Mouse (Mus musculus) kidney, postnatal 10 days (tissue): ENCODE data around the gene Kcnc1.
A peak's percentile ranks its signal among the peaks of the same experiment; 100 is the strongest.

Source experiments
- DNase-seq: peaks from one replicate; pipeline ENCODE4 v3.0.0; 2021; ENCODE audit warnings: mixed read lengths

Kcnc1 gene

DNA sequence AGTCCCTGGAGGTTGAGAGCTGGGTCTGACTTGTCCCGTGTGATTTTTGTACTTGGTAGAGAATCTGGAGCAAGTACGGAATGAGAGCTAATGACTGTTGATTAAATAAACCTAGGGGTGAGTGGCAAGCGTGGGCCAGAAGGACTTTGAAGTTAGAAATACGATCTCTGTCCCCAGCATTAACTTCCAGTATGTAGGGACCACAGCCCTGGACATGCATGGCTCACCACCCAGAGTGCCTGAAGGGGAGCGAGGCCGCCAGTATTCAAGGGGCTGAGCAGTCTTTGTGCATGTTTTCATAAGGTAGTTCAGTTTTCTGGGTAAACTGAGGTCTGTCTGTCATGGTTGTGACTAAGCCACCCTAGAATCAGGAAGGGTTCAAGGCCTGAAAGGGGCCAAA is 726 bp upstream of the Kcnc1 start:
- DNase-seq, result no peak

DNA sequence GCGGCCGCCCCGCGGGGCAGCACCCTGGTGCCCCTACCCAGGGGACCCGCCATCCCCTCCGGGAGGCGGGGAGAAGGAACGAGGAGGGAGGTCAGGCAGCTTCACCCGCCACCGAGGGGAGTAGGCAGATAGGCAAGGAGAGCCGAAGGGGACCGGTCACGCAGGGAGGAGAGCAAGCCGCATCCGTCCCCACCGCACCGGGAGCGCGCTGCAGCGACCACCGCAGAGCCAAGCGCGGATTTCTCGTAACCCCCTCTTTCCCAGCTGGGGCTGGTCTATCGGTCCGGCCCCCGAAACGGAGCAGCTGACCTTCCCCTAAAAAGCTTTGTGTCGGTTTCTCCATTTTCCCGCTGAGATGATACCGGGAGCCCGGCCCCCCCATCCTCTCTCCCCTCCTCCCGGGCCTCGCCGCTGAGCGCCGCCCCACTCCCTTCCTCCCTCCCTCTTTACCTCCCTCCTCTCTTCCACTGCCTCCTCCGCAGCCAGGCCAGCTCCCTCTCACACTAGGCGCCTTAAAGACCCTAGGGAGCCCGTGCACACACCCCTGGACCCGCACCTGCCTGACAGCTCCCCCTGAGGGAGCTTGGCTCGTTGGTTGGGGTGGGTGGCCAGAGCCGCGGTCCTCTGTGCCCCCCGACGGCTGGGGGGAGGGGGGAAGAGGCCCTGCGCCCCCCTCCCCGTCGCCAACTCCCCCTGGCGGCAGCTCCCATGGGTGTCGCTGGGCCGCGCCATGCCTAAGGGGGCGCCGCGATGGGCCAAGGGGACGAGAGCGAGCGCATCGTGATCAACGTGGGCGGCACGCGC is 833 bp downstream of the Kcnc1 start:
- DNase-seq, result no peak

DNA sequence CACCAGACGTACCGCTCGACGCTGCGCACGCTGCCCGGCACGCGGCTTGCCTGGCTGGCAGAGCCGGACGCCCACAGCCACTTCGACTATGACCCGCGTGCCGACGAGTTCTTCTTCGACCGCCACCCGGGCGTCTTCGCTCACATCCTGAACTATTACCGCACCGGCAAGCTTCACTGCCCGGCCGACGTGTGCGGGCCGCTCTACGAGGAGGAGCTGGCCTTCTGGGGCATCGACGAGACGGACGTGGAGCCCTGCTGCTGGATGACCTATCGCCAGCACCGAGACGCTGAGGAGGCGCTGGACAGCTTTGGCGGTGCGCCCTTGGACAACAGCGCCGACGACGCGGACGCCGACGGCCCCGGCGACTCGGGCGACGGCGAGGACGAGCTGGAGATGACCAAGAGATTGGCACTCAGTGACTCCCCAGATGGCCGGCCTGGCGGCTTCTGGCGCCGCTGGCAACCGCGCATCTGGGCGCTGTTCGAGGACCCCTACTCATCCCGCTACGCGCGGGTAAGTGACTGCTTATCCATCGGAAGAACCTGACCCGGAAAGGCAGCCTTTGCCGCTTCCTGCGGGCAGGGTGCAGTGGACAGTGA is 1.5 kb downstream of the Kcnc1 start:
- no peak for DNase-seq

DNA sequence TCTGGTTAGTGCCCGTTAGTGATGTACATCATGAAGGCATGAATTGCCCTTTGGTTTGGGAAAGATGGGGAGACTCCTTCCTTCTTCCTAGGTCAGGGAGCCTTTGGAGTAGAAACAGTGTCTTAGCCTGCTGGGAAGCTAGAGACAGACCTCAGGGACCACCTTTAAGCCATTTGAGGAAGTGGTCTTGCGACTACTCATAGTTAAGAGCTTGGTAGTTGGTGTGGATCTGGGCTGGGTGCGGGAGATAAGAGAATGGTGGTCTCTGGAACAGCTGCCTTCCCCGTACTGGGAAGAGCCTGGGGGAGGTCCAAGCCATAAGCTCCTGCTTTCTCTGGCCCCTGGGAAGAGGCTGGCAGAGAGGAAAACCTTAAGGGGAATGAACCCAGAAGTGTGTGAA is 2.3 kb downstream of the Kcnc1 start:
- DNase-seq, result no peak

DNA sequence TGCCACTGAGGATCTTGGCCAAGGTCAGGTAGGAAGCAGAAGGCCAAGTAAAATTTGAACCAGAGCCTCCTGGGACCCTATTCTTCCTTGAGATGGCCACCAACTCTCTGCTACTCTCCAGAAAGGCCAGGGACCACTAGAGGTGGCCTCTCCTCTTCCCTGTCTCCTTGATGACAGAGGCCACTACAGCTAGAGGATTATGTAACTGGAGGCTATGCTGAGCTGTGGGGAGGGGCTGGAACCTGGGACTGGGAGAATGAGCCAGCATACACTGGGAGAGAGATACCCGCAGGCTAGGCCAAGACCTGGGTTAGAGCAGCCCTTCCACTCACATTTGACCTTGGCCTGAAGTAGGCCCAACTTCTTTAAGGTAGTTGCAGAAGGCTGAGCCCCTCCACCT is 3.4 kb downstream of the Kcnc1 start:
- no peak for DNase-seq

DNA sequence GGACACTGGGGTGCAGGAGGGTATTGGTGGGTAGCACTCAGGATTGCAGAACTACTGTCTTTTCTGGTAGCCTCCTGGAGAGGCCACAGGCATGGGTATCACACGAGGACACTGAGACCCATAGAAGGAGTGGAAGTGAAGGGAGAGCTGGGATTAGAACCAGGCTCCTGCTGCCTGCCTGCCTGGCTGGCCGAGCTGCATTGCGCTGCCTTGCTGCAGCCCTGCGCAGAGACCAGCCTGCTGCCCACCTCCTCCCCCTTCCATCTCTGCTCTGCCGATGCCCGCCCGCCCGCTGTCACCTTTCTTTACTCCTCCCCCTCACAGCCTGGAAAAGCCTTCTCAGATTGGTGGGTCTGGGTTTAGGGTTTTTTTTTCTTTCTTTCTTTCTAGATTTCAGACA is 4.0 kb downstream of the Kcnc1 start:
- no peak for DNase-seq

DNA sequence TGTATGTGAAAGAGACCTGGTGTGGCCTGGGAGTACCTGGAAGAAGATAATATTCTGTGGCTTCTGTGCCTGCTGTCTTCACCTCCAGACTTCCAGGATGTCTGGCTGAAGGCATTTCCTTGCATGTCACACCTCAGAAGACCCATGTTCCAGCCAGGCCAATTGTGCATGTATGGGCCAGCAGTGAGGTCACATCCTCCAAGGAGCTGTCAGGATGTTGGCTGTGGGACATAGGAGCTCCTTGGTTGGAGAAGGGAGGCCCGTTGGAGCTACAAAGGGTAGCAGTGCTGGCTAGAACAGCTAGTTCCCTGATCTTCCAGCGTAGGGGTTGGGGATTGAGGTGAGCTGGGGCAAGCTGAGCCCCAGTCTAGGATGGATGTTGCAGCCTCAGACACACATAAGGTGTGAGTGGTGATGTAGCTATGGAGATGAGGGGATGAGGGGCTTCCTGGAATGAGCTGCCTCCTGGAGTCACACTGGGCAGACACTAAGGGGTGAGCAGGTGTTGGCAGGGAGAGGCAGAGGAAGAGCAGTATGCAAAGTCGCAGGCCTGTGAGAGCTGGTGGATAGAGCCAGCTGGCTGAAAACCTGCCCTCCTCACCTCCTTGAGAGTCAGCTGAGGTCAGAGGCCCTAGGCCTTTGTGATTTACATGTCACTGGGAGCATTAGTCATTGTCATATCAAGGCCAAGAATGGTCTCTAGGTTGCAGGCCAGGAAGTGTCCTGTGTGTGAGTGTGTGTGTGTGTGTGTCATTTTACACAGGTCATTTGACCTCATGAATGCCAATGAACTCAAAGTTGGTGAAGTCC is 5.3 kb downstream of the Kcnc1 start:
- no peak for DNase-seq

DNA sequence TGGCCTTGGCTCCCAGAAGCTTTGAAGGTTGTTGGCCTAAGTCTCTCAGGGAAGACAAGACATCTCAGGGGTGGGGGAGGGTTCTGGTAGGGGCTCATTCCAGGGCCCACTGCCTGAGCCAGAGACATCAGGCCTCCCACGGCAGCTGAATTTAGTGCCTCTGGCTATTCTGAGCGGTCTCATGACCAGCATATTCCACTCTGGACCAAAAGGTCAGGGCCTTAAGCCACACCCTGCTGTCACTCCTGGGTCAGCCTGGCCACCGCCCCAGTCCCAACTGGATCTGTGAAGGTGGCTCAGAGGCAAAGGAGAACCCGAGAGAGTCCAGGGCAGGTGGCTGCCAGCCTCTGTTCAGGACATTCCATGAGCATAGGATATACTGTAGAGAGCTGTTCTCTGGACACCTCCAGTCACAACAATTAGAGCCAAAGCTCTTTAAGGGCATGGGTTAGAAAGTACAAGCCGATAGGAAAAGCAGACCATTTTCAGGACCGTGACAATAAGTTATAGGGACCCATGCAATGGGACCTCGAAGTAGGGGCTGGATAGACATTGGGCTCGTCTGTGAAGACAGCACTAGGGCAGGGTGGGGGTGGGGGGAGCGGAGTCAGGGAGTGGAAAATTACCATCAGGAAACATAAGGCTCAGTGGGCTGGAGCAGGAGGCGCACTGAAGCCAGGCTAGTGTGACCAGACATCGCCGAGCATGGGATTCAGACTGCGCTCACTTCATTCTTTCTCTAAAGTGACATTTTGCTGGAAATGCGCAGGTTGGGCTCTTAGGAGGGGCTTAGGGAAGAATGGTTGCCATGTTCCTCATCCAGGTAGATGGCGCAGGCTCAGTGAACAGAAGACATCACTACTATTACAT is 7.6 kb downstream of the Kcnc1 start:
- no peak for DNase-seq

DNA sequence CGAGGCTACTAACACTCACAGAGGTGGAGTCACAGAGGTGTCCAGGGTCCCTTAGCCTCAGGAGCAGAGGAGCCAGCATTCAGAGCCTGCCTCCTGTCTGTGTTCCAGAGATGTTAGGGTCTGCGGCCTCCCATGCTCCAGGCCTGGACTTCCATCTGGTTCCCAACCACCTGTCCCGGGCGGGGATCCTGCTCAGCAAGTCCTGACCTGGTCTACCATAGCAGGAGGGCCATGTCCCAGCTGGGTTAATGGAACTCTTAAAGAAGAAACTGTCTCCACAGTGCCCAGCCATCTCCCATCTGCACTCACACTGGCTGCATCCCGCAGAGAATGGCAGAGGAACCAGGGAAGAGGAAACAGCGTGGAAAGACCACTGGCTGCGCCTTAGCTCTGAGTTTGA is 8.5 kb downstream of the Kcnc1 start:
- no peak for DNase-seq

DNA sequence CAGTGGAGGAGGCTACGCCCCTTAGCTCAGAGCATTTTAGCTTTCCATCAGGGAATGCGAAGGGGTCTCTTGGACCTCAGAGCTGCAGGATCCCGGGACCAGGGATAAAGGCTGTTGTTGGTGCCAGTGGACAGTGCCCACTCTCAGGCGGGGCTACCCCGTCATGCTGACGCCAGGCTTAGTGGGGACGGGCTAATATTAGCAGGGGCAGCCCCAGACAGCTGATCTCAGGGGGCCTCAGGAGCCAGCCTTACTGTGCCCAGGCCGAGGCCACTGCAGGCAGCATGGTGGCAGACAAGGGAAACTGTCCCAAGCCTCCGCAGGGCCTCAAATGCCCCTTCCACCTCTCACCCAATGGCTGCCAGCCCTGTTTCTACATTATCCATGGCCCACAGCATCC is 12.3 kb downstream of the Kcnc1 start:
- DNase-seq, result no peak

DNA sequence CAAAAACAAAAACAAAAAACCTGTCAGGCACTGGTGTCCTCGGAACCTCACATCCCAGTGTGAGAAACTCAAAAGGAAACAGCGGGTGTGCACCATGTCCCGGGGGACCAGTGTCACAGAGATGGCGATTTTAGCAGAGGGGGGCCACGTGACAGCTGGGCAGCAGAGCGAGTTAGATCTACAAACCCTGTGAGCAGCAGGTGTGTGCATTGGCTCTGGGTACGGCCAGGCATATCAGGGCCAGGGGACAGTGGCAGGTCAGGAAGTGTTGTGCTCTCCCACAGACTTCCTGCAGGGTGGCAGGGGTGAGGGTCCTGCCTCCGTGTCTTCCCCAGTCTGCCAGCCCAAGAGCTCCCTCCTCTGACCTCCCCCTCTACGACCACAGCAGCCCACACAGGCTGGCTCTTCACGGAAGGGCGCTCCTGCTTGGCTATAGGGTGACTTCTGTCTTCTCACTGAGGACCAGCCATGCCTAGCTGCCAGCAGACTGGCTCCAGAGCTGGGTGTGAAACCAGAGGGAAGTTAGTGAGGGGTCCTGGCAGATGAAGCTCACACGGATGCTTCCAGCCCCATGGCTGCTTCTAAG is 13.0 kb downstream of the Kcnc1 start:
- no peak for DNase-seq

DNA sequence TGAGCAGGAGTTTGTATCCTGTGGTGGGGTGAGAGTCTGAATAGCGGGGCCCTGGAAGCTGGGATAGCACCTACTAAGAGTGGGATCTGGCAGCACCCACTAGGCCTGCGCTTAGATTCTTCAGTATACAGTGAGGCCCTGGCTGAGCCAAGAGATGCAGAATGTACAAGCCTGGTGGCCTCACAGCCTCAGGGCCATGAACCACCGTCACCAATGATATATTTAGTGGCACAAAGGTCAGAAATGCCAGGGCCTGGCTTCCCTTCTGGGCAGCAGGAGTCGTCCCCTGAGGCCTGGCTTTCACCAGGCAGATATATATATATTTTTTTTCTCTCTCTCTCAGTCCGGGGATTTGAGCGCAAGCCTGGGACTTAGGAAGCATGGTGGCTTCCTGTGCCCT is 14.4 kb downstream of the Kcnc1 start:
- no peak for DNase-seq

DNA sequence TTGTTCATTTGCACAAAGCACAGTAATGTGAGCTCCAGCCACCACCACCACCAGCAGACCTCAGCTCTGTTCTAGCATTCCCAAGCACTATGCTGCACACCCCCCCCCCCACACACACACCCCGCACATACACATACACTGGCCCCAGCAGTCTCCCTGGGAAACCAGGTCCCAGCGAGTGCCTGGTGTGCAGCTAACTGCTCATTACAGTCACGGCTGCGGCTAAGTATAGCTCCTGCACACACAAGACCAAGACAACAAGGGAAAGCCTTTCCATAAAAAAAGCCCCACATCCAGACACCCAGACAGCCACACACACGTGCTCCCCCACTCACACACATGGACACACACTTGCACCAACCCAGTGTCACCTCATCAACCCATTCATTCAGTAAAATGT is 16.5 kb downstream of the Kcnc1 start:
- DNase-seq, result no peak

DNA sequence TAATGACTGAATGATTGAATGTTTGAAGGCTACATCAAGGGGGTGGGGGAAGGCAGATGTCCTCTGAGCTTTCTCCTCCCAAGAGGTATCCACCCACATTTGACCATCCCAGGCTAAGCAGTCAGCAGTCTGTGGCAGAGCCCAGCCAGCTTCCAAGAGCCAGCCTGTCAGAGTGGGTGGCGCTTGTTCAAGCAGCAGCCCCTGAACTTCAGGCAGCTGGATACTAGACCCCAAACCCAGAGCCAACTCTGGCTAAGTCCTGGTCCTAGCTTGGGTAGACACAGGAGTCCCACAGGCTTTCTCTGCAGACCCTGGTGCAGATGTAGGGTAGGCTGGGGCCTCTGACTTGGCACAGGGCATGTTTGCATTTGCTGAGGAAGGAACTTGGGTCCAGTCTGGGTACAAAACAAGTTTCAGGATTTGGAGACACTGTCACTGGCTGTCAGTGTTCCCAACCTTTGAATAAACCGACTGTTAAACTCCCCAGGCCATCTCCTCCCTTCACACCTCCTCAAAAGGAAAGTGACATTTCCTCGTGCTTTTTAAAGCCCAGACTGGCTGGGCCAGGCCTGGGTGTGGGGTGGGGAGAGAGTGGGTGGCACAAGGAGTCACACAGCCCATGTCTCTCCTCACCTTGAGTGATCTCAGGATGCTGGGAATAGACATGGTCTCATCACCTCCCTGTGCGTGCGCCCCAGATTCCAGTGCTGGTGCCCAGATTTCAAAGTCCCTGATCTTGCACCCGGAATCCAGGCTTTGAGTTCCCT is 17.8 kb downstream of the Kcnc1 start:
- no peak for DNase-seq

DNA sequence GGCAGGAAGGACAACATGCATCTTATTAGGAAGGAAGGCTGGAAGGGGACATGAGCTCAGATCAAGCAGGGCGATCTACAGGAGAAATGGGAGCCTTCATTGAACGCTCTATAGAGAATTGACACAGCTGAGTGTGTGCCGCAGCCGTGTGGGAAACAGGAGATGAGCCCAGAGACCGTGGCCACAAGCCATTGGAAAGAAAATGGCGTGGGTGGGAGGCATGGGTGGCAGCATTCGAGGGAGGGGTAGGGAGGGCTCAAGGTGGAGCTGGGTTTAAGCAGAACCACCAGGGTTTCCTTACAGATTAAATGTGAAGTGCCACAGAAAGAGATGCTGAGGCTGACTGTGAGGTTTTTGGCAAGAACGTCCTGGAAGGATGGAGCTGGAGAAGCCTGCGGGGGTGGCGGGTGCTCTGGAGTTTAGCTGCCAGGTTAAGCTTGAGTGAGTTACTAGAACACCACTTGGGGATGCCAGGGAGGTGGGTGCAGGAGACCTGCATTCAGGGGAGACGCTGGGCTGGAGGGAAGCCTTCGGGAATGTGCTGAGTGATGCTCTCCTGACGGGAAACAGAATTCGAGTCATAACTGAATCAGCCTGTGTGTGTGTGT is 19.6 kb downstream of the Kcnc1 start:
- DNase-seq, result no peak

DNA sequence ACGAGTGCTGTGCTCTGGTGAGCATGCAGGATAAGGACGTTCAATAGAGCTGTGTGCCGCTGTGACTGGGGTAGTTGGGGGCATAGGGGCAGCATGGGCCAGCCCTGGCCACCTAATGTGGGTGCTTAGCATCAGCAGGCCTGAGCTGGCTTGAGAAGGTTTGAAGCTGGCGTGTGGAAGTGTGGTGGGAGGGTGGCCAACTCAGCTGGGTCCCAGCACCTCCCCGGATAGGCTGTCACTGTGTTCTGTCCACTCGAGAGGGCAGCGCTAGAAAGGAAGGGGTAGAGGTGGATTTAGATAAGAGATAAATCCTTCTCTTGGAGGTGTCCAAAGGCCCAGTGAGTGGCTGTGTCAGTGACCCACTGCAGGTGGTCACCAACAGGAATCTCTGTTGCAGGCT is 21.2 kb downstream of the Kcnc1 start:
- DNase-seq, result no peak

DNA sequence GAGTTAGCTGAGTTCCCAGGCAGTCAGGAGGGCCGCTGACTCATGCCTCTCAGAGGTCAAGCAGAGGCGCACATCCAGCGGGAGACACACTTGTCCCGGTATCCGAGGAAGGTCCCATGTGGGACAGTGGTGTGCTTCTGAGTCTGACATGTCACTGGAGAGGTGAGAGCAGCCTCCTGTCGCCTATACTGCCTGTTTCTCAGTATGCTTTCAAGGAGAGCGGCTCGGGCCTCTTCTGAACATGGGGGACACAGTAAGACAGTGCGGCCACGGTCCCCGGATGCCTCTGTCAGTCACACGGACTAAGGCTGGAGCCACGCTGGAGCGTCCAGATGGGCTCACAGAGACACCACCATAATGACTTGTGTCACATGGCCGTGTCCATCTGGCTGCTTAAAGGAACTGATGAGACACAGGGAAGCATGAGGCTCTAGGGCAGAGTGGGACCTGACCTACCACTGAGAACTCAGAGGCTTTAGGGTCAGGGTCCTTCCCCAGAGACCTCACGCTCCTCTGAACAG is 21.9 kb downstream of the Kcnc1 start:
- DNase-seq, result no peak

DNA sequence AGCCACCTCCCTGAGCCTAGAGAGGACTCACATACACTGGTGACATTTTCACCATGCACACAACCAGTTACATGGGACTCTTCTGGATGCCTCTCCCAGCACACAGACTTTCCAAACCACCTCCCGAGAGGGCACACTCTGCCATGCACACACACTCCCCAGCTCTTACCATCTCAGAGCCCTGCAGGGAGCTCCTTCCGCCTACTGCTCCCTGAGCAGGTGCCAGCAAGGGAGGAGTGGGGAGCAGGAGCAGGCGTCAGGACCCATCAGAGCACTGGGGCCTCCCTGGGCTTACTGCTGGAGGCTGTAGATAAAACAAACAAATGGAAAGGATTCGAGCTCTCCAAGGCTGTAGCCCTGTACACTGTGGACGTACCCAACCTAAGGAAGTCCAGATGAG is 25.2 kb downstream of the Kcnc1 start:
- no peak for DNase-seq

DNA sequence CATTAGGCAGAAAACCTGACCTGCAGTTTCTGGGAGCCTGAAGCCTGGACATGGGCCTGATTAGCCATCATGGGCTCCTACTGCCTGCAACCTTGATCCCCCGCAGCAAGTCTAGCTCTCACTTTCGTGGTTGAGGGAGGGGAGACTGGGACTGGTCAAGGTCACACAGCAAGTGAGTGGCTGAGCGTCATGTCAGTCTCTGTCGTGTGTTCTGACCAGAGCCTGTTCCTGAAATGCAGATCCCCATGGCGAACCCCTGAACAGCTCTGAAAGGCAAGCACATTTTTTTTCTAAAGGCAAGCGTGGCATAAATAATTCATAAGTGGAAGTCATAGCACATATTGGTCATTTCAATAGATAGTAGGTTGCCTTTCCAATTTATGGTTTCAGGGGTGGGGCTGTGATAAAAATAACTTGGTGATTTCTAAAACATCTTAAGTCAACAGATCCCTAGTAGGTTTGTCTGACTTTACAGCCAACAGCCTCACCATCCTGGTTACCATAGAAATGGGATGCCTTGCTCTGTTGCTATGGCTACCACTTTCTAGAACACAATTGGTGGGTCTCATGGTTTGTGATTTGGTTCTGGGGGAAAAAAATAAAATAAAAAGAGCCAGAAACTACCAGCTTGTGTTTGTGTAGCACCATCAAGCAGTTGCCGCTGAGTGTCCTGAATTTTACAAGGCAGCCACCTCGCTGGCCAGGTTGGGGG is 25.9 kb downstream of the Kcnc1 start:
- no peak for DNase-seq

DNA sequence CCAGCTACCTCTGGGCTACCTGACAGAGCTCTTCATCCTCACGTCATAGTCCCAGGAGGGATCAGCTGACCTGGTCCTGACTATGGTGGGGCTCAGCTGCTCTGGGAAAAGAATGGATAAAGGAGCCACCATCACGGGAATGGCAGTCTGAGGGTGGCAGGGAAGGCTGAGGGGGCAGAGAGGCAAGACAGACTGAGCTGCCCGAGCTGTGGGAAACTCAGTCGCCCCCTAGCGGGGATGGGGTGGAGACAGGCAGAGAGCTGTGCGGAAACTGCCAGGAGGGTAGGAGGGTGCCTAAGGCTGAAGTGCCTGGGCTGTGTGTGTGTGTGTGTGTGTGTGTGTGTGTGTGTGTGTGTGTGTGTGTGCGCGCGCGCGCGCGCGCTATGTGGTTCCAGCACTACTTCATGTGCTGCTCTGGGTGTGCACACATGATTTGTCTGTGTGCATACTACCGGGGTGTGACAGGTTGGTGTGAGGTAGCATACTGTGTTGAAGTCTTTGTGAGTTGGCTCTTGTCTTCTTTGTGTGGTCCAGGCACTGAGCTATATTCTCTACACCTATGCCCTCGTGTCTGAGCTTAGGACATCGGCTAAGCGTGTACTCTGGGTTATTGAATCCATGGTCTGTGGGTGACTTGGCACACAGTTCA is 26.6 kb downstream of the Kcnc1 start:
- peak; percentile 59 for DNase-seq
